Mouse (Mus musculus) stomach, postnatal 0 days (tissue): ENCODE results near the gene Lgals4.

Experiments used
- CTCF ChIP-seq: IDR thresholded peaks from 2 replicates; pipeline ENCODE4 v1.5.1; 2016; ENCODE audit warnings: antibody characterized with exemption, low read depth, mild to moderate bottlenecking, moderate library complexity
- EP300 ChIP-seq: optimal IDR thresholded peaks from 2 replicates; pipeline ENCODE3; 2016; ENCODE audit warnings: antibody characterized with exemption

DNA sequence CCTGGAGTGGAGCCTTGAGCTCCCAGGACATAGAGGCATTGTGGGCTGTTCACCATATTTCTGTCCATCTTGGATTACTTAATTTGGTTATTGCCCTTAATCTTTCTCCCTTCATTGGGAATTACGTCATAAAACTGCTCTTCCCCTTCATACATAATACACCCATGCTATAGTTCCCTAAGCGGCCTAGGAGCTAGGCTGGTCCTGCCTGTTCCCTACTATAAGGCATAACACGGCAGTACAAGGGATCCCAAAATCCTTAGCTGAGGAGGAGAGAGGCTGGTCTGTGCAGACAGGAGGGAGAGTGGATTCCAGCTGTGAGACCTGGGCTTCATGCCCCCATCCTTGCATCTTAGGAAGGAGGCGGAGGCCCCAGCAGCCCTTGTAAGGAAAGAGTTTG lies 15.7 kb upstream of the Lgals4 start:
- TF ChIP-seq CTCF (no peak), EP300 (no peak)
